Mouse (Mus musculus): Measurements from ENCODE around the gene Agtrap.
"Not testable (repeated sequence)": the region's sequence is repeated elsewhere in the genome, so short reads cannot be mapped to it uniquely, and the experiment has no call there.

Gene Agtrap

DNA sequence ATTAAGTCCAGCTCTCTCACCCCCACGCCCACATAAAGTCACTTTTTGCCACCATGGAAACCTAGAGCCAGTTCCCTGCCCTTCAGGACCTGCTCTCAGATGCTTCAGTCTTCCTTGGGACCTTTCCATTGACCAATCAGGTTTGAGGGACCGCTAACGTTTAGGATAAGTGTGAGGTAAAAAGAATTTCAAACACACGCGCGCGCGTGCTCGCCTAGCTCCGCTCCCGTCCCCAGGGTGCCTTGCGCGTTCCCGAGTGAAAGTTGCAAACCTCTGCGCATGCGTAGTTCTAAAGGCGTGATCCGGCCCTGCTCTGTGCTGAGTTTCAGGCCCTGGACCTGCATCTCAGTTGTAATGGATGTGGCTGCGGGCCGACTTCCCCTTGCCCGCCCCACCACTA is 12.6 kb downstream of the Agtrap start:
- DNase-seq (ENCODE audit: low read depth) = peak; percentile 81

DNA sequence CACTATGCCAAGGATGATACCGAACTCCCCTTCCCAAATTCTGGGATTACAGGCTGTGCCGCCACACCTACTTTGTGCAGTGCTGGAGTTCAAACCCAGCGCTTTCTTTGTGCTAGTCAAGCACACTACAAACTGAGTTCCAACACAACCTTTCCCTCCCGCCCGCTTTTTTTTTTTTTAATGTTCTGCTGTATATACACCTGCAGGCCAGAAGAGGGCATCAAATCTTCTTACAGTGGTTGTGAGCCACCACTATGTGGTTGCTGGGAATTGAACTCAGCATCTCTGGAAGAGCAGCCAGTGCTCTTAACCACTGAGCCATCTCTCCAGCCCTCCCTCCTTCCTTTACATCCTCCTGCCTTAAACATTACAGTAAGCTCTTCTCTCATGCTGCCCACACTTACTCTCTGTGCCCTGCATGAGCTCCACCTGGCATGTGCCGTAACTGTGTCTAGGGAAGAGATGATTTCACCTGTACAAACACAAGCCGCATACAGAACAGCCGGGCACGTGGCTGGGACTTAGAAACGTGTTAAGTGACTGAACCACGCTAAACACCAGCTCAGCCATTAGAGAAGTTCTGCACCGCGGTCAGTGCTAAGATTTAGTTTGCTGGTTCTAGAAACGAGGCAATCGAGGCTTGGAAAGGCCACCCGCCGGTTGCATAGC is 13.2 kb downstream of the Agtrap start:
- peak; percentile 65 for DNase-seq (ENCODE audit: low read depth)

GRCm38 (mm10) chr4:148071508-148071907 is 16.3 kb downstream of the Agtrap start:
- DNase-seq (ENCODE audit: low read depth) = no peak

DNA sequence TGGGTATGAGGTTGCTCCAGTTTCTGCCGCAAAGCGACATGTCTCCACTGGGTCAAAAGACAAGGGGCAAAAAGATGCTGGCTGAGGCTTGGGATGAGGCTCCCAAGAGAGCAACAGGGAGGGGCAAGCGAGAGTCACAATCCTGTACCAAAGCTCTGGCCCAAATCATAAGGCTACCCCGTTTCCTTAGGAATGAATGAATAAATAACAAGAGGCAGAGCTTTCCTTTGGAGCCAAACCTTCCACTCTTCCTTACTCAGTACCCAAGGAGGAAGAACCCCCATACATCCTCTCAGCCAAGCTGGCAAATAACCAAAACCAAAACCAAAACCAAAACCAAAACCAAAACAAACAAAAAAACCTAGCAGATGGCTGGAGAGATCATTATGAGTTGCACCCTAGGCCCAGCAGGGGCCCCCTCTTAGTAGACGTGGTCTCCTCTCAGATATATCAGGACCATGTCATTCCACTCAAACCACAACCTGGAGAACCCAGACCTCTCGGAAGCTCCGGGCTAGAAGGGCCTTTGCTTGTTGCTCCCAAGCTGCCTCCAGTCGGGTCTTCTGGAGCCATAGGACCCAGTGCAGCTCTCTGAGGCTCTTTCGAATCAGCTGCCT is 18.1 kb downstream of the Agtrap start:
- DNase-seq (ENCODE audit: low read depth) = peak; percentile 72

GRCm38 (mm10) chr4:148067346-148067745 is 20.5 kb downstream of the Agtrap start:
- DNase-seq (ENCODE audit: low read depth) = no peak

DNA sequence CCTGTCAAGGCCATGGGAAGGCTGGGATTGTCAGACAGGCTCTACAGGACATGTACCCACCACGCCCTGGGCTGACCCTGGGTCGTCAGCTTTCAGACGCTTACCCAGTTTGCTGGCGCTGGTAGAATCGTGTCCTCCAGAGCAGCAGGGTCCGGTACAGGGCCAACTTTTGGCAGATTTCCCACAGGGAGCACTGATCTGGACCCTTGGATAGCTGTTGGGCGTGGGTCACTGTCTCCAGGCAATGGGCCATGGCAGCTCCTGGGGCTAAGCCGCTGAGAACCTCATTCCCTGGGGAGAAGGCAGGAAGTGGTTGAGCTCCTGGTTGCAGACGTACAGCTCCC is 21.5 kb downstream of the Agtrap start:
- no peak for DNase-seq (ENCODE audit: low read depth)

- DNase-seq (ENCODE audit: low read depth) = peak; percentile 32
Measured at GRCm38 (mm10) chr4:148065702-148066400, 22.0 kb downstream of the Agtrap start.

GRCm38 (mm10) chr4:148061086-148061480 is 26.7 kb downstream of the Agtrap start:
- DNase-seq (ENCODE audit: low read depth) = no peak

- DNase-seq (ENCODE audit: low read depth) = peak; percentile 43
Measured at GRCm38 (mm10) chr4:148060120-148061085, 27.4 kb downstream of the Agtrap start.

GRCm38 (mm10) chr4:148058993-148059392 is 28.8 kb downstream of the Agtrap start:
- DNase-seq (ENCODE audit: low read depth) = no peak

GRCm38 (mm10) chr4:148058218-148058819 is 29.5 kb downstream of the Agtrap start:
- no peak for DNase-seq (ENCODE audit: low read depth)

GRCm38 (mm10) chr4:148057661-148058209 is 30.1 kb downstream of the Agtrap start:
- DNase-seq (ENCODE audit: low read depth) = no peak

DNA sequence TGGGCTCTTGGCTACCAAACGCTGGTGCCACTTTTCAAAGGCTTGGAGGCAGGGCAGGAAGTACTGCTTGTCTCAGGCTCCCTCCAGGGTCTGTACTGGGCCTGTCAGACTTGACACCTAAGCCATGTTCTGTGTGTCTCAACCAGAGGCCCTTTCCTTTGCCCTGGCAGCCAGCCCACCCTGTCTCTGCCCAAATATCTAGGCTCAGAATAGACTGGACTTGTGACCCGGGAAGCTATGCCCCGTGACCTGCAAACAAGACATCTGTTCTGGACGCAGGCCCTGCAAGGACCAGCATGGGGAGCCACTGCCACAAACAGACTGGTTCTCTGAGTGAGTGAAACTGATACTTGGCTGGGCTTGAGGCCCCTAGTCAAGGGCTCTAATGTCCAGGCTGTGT is 31.0 kb downstream of the Agtrap start:
- no peak for DNase-seq (ENCODE audit: low read depth)

DNA sequence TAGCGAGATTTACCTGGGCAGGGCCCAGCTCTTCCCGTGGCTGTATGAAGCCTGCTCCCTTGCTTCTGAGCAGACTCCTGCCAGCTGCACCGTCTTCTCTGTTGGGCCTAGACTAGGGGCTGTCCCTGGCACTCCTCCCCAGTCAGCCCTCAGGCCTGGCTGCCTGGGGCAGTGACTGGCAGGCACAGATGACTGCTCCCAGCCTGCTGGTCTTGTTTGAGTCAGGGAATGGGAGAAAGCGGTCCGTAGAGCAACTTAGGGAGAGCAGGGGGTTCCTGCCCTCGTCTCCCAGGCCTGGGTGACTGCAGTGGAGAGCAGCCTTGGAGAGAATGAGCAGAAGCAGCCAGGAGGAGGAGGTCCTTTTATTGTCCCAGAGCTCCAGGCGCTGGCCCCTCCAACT is 31.6 kb downstream of the Agtrap start:
- DNase-seq (ENCODE audit: low read depth) = no peak

DNA sequence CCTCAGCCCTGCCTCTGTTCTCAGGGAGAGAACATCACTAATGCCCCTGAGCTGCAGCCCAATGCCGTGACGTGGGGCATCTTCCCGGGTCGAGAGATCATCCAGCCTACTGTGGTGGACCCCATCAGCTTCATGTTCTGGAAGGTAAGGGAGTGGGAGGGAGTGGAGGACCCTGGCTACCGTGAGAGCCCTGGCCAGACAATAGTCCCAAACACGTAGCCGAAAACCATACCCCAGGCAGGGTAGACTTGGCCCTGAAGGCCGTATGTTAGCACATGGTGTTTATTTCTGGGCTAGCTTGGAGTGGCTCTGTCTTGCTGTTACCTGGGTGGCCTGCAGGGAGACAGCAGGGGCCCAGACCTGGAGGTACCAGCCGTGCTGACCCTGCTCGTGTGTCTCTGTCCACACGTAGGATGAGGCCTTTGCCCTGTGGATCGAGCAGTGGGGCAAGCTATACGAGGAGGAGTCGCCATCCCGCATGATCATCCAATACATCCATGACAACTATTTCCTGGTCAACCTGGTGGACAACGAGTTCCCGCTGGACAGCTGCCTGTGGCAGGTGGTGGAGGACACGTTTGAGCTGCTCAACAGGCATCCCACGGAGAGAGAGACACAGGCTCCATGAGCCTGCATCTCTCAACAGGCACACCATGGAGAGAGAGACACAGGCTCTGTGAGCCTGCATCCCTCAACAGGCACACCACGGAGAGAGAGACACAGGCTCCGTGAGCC is 32.7 kb downstream of the Agtrap start:
- no peak for DNase-seq (ENCODE audit: low read depth)

- DNase-seq (ENCODE audit: low read depth) = no peak
Measured at GRCm38 (mm10) chr4:148053417-148053920, 34.4 kb downstream of the Agtrap start.

- DNase-seq (ENCODE audit: low read depth) = no peak
Measured at GRCm38 (mm10) chr4:148052976-148053375, 34.9 kb downstream of the Agtrap start.

DNA sequence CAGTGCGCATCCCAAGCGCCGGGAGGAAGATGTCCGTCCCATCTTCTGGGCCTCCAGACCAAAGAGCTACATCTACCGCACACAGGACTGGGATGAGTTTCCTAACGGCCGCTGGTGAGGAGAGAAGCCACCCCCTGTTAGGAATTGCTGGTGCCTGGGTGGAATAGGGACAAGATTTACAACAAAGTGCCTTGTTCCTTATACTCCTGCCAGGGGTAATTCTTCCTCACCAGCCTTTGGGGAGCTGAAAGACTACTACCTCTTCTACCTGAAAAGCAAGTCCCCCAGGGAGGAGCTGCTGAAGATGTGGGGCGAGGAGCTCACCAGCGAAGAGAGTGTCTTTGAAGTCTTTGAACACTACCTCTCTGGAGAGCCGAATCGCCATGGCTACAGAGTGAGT is 35.9 kb downstream of the Agtrap start:
- no peak for DNase-seq (ENCODE audit: low read depth)

GRCm38 (mm10) chr4:148051046-148051776 is 36.6 kb downstream of the Agtrap start:
- DNase-seq (ENCODE audit: low read depth) = no peak

GRCm38 (mm10) chr4:148050396-148050914 is 37.4 kb downstream of the Agtrap start:
- not testable (repeated sequence) for DNase-seq (ENCODE audit: low read depth)
